Mouse (Mus musculus) adrenal gland, postnatal 14 days (tissue): Measurements from ENCODE around the gene Usp29. TPM values are rescaled to one million over a fixed set of nuclear protein-coding genes. Genes with fewer than 3 reads are reported as not detected.
A peak's percentile ranks its signal among the peaks of the same experiment; 100 is the strongest.
"Not testable (repeated sequence)": the region's sequence is repeated elsewhere in the genome, so short reads cannot be mapped to it uniquely, and the experiment has no call there.

Source experiments
- DNase-seq: peaks from one replicate; pipeline ENCODE4 v3.0.0; 2021; ENCODE audit warnings: mixed read lengths
- total RNA-seq: library from RNA; stranded (reverse); gene quantifications from 2 replicates; pipeline ENCODE4 v1.2.3, GENCODE M21; 2021

The Usp29 gene
- total RNA-seq, 1 experiment from 2014 or later, result 2.7 TPM

DNA sequence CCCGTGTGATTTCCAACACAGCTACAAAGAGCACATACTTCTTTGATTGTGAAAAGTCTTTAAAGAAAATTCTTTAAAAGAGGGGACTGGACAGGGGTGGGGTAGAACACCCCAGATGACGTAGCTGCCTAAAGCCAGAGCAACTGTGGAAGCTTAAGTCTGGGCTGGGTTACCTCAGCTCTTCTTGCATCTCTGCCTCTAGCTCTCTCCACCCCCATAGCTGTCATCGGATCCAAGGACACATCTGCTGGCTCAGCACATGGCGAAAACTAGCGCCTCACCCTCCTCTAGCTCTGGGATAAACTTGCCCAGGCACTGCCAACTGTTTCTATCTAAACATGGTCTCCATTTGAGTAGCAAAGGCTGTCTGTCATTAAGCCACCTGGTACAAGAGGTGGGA, 34.9 kb downstream of the Usp29 start:
- peak; percentile 31 for DNase-seq

DNA sequence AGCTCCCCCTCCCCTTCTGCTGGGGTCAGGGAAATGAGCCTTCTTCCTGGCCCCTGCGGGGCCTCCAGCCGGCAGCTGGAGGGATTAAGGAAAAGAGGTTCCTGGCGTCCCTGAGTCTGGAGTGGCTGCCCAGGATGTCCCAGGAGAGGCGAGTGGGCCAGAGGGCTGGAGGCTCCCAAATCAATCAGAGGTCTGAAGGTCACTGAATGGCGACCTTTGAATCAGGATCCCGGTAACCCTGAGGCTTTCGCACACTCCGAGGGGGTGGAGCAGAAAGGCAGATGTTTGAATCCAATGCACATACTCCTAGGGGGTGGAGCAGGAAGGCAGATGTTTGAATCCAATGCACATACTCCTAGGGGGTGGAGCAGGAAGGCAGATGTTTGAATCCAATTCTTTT, 39.9 kb downstream of the Usp29 start:
- peak; percentile 61 for DNase-seq

- DNase-seq, result not testable (repeated sequence)
These were observed 43.6 kb downstream of the Usp29 start for GRCm38 (mm10) chr7:6773865-6774413.

DNA sequence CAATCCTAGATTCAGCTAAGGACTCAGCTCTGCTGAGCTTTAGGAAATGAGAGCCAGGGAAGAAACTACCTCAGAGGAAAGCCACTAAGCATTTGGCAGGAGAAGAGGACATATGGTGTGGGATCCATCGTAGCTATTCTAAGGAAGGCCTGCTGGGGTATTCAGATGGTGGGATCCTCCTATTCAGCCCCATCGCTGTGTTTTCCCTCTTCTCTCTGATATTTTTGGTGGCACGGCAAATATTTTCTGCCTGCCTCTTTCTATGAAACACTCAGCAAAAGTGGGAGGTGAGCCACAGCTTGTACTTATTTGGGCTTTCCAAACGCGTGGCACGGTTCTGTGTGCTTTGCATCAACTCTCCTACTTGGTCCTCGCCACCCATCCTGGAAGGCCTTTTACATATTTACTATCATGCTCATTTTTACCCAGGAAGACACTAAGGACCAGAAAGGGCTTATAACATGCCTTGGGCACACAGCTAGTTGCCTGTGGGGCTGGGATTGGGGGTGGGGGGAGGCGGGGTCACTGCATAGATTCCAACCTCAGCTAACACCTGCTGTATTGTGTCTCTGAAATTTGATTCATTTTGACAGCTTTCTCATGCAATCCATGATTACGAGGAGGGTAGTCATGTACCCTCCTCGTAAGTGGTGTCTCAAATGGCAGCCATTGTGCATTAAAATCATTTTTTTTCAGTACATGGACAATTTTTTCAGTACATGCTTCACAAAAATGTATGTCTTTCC, 46.1 kb downstream of the Usp29 start:
- DNase-seq, result no peak

DNA sequence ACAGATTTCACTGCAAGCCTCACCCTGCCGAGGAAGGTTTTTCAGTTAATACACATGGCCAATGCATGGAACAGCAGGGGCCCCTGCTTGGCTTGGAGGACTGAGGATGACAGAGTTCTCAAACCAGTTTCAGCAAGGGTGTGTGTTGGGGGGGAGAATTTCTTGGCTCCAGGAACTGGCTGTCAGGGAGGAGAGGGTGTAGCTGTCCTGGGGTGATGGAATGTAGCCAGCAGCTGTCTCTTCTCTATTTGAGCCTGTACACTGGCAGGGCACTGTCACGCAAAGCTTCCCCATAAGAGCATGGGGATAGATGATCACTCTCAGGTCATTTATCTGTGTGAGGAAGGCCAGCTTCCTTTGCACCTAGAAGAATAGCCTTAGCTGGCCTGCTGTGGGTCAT, 46.7 kb downstream of the Usp29 start:
- no peak for DNase-seq

GRCm38 (mm10) chr7:6777689-6778088, 47.3 kb downstream of the Usp29 start:
- DNase-seq, result no peak

DNA sequence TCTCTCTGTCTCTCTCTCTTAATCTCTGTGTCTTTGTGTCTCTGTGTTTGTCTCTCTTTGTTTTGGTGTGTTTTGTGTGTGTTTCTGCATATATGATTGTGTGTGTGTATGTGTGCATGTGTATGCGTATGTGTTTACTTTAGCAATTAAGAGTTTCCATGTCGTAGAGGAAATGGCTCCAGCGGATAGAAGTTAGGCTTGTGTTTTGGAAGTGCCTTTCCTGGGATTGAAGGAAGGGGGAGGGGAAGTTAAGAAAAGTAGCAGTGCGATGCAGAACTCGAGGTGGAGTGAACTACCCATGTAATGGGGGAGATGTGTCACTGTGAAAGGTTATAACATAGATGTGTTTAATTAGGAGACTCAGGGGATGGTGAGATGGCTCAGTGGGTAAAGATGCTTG, 48.8 kb downstream of the Usp29 start:
- DNase-seq, result no peak

DNA sequence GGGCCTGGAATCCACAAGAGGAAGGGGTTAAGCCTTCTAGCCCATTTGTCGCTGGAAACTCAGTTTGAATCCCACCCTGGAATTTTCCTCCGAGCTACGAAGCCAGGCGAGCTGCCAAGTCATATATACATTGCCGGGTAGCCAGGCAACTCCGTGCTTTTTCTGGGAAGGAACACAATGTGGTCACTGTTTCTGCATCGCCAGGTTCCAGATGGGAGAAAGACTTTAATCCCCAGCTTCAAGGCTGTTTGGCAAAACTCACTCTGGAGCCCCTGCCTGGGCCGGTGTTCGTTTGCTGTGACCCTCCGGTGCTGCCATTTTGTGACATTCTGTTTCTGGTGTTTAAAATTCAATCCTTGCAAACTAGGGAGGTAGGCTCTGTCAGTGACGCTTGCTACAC, 51.2 kb downstream of the Usp29 start:
- no peak for DNase-seq

DNA sequence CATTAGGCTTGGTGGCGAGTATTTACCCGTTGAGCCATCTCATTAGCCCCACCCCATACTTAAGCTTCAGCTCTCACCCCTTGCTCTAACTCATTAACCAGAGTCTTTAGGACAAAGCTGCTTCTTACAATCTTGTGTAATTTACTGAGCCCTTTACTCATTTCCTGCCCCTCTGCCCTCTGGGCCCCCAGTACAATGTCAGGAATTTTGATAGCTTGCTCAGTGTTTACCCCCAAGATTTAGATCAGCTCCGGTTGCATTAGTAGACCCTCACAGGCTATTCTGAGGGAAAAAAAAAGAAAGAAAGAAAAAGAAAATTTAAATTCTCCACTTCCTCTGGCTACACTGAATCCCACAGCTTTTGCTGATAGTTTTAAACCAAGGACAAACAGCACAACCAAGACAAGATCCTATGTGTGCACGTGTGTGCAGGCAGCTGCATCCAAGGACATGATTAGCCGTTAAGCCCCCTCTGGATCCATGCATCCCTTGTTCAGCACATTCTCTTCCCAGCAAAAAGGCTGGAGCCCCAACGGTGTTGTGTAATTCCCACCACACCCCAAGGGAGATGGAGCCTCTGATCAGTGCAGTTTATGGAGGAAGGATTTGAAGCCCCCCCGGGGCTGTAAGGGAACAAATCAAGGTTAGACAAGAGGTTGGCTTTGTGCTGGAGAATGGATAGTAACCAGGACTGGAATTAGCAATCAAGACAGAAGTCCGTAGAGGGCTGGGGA, 54.1 kb downstream of the Usp29 start:
- DNase-seq, result no peak

DNA sequence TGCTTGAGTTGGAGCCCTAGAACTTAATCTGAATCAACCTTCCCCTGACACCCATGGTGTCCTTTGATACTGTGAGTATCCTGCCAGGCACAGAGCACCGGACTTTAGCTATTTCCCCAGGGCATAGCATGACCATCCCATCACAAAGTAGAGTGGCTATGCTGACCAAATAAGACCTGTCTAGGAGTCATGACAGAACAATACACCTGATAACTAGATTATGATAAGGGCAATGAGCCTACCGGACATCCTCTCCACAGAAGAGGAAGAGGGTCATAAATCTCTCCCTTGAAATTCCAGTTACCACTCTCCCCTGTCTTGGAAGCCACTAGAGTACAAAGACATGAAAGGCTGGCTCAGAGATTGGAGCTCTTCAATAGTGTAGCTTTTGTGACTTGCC, 56.6 kb downstream of the Usp29 start:
- DNase-seq, result no peak

- DNase-seq, result no peak
These were observed 57.7 kb downstream of the Usp29 start for GRCm38 (mm10) chr7:6788101-6788500.

DNA sequence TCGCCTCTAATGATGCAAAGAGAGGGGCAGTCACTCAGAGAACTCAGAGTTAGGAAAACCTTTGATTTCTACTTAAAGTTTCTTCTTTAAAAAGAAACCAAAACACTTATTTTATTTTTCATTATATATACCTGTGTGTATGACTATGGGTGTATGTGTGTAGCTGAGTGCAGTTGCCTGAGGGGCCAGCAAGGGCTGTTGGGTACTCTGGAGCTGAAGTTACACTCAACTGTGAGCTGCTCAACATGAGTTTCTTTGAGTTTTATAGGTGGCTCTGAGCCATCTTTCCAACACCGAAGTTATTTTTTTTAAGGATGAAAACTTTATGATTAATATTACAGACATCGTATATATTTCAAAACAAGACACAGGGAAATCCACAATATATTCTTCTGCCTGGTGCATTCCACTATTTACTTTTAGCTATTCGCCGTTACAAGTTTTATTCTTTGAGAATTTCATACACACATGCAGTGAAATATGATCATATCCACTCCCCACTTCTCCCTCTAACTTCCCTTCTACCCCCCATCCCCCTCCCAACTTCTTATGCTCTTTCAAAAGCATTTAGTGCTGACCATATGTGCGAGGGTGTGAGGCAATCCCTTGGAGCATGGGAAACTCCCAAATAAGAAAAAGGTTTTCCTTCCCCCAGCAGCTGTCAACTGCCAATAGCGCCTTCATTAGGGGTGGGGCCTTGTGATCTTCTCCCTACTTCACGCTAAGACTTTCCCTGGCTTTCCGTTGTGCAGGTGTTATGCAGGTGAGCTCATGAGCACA, 61.1 kb downstream of the Usp29 start:
- no peak for DNase-seq

DNA sequence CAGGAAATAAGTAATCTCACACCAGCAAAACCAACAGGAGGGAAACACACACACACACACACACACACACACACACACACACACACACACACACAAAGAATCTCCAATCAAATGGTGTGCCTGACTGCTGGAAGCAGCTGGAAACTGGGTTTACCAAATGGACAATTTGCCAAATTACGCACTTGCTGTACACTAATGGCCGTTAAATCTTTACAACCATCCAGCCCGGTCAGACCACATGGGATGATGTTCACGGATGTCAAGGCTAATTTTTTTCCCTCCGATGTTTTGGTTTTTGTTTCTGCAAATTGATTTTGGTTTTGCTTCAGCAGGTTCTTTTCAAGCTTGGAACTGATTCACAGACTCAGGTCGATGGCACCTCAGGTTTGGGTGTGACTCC, 62.9 kb downstream of the Usp29 start:
- no peak for DNase-seq

DNA sequence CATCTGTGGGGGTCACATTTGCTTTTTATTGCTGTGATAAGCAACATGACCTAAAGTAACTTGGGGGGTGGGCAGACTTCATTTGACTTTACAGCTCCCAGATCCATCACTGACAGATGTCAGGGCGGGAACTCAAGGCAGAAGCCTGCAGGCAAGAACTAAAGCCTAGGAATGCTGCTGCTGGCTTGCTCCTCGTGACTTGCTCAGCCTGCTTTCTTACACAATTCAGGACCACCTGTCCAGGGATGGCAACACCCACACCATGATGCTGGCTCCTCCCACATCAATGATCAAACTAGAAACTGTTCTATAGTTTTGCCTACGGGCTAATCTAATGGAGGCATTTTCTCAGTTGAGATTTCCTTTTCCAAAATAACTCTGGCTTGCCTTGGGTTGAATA, 63.4 kb downstream of the Usp29 start:
- DNase-seq, result no peak

DNA sequence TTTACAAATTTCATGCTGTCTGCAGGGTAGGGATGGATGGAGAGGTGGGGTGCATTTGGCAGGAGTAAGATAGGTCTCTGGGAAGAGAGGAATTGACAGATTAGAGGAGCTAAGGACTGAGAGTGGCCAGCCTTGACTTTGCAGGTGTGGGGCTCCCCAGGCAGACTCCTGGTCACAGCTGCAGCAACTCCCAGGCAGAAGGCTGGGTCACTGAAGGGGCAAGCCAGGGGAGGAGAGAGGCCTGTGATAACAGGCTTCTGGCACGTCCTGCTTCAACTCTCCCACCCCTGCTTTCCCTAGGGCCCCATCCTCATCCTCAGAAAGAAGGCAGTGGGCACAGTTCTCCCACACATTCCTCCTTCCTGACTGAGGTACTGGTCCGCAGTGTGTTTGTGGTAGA, 67.0 kb downstream of the Usp29 start:
- no peak for DNase-seq

GRCm38 (mm10) chr7:6799105-6799805, 68.9 kb downstream of the Usp29 start:
- DNase-seq, result no peak

DNA sequence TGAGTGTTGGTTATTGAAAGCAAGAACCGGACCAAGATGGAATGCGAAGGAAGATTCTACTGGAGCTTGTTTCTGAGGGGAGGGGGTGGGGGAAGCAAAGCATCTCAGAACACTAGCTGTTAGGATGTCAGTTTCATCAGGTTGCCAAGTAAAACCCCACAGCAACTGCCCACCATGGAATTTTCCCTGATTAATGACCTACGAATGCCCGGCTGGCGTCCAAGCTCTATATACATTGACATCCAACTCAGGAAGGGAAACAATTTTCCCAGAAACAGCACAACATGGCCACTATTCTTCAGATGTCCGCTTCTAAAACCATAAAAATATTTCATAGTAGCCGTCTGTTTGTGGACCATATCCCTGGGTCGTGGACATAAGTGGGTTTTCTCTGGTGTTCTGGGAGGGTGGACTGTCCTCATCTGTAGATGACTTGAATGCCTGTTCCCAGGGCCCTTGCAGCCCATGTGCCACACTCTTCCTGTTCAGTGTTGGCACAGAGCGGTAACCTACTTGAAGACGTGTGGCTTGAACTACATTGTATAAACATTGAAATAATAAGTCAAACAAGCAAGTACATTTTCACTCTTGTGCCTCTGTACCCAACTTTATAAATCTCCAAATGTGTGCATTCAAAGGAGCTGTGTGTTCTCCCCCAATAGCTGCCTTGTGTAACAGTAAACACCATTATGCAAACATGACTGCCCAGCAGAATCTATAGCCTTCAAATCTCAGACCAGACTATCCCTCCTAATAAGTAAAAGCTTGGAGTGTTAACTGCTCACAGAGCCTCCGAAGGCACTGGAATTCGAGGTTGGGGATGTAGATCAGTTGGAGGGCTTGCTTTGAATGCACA, 70.4 kb downstream of the Usp29 start:
- no peak for DNase-seq

DNA sequence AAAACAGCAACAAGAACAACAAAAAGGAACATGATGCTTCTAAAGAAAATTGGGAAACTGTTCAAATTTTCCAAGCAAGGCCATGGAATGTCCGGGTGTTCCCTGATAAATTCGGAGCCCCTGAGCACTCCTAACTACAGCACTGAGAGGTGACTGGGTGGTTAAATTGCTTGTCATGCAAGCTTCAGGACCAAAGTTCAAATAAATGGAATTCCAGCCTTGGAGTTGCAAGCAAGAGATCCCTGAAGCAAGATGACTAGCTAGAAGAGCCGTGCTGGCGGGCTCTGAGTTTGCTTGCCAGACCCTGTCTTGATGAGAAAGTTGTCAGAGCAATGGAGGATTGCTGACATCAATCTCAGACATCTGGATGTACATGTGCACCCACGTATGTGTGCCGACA, 71.3 kb downstream of the Usp29 start:
- no peak for DNase-seq

DNA sequence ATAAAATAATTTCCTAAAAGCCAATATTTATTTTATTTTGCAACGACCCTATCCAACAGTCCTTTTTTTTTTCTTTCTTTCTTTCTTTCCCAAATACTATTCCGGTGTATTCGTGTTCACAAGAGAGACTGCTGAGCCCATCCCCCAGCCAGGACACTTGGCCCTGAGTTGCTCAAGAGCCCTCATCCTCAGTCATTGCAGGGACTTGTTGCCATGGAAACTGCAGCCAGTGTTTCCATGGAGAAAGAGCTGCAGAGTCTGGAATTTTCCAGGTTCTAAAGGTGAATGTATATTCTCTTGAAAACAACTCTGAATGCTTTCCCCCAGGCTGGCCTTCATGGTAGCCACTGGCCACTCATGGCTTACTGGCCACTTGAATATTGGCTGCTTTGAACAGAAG, 80.2 kb downstream of the Usp29 start:
- DNase-seq, result no peak

GRCm38 (mm10) chr7:6814971-6815370, 84.6 kb downstream of the Usp29 start:
- DNase-seq, result no peak

GRCm38 (mm10) chr7:6816706-6817376, 86.5 kb downstream of the Usp29 start:
- no peak for DNase-seq
